Mouse (Mus musculus): ENCODE data around the gene Gm11084. TPM values are rescaled to one million over a fixed set of nuclear protein-coding genes. Genes with fewer than 3 reads are reported as not detected.

Gene Gm11084
- polyA plus RNA-seq, 1 experiment = not detected

DNA sequence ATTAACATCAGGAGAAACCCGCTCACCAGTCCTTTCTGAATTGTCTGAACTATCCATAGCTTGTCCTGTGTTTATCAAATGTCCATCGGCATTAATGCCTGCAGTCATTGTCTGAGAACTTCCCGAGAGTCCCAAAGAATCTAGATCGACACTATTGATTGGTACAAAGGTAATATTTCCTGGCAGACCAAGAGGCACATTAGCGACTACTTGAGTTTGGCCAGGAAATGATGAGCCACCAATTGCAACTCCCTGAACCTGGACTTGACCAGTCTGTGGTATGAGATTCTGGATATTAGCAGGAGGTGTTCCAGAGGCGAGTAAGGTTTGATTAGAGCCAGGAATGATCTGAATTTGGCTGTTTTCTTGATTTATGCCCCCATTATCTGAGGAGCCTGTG is 15.7 kb downstream of the Gm11084 start:
- no peaks in the 10 kb centered on the region for H3K27me3 ChIP-seq (ENCODE audit: control insufficient read depth, insufficient read depth, low read length)
- no peak overlapping the region for H3K4me3 ChIP-seq (ENCODE audit: control insufficient read depth, low read depth, low read length)
- H3K4me1 ChIP-seq (ENCODE audit: control insufficient read depth, insufficient read depth, low read length) = no peaks in the 10 kb centered on the region
- no peak for TF ChIP-seq POLR2A (IDR thresholded peaks at IDR 0.05; ENCODE audit: control insufficient read depth, low read depth, low read length)
- TF ChIP-seq CTCF (IDR thresholded peaks at IDR 0.05; ENCODE audit: control insufficient read depth, insufficient read depth, insufficient replicate concordance, low read depth, low read length) = no peak
- no peak overlapping the region for H3K27ac ChIP-seq (ENCODE audit: control insufficient read depth, insufficient read depth, low read depth, low read length)
- H3K36me3 ChIP-seq (ENCODE audit: control insufficient read depth, insufficient read depth, low read length) = peaks cover 3% of the 10 kb centered on the region; the same call in 1 of the 2 replicates

DNA sequence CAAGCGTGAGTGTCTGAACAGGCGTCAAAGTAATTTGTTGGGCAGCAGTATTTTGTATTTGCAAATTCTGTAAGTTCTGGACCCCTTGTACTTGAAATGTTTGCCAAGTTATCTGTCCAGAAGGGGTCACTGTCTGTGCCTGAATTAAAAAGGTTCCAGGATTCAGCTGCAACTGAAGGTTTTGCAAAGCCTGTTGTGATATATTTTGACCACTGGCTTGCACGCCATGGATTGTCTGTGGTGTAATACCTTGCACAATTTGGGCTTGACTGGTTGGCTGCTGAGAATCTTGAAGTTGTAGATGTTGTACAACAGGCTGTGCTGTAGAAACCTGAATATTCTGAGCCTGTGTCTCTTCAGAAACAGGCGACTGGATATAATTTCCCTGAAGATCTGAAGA is 16.2 kb downstream of the Gm11084 start:
- H3K27me3 ChIP-seq (ENCODE audit: control insufficient read depth, insufficient read depth, low read length) = no peaks in the 10 kb centered on the region
- H3K4me3 ChIP-seq (ENCODE audit: control insufficient read depth, low read depth, low read length) = no peak overlapping the region
- no peak overlapping the region for H3K27ac ChIP-seq (ENCODE audit: control insufficient read depth, insufficient read depth, low read depth, low read length)
- peaks cover 3% of the 10 kb centered on the region; the same call in 1 of the 2 replicates for H3K36me3 ChIP-seq (ENCODE audit: control insufficient read depth, insufficient read depth, low read length)
- TF ChIP-seq CTCF (IDR thresholded peaks at IDR 0.05; ENCODE audit: control insufficient read depth, insufficient read depth, insufficient replicate concordance, low read depth, low read length) (no peak), POLR2A (IDR thresholded peaks at IDR 0.05; ENCODE audit: control insufficient read depth, low read depth, low read length) (no peak)
- H3K4me1 ChIP-seq (ENCODE audit: control insufficient read depth, insufficient read depth, low read length) = no peaks in the 10 kb centered on the region

DNA sequence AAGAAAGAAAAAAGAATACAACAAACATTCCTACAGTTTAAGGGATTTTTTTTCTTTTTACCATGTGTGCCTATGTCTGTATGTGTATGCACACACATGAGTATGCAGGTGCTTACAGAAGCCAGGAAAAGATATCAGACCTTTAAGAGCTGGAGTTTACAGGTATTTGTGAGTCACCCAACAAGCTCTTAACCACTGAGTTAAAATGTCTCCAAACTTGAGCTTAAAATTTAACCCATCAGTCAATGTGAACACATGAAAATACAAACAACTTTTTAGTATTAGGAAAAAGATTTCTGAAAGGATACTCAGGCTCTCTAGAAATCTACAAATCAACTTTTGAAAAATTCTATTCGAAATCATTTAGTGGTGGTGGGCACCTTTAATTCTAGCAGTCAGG is 18.0 kb downstream of the Gm11084 start:
- TF ChIP-seq CTCF (IDR thresholded peaks at IDR 0.05; ENCODE audit: control insufficient read depth, insufficient read depth, insufficient replicate concordance, low read depth, low read length) (no peak), POLR2A (IDR thresholded peaks at IDR 0.05; ENCODE audit: control insufficient read depth, low read depth, low read length) (no peak)
- Histone ChIP-seq H3K36me3 (ENCODE audit: control insufficient read depth, insufficient read depth, low read length) (peaks cover 3% of the 10 kb centered on the region; the same call in 1 of the 2 replicates), H3K4me3 (ENCODE audit: control insufficient read depth, low read depth, low read length) (no peak overlapping the region)

DNA sequence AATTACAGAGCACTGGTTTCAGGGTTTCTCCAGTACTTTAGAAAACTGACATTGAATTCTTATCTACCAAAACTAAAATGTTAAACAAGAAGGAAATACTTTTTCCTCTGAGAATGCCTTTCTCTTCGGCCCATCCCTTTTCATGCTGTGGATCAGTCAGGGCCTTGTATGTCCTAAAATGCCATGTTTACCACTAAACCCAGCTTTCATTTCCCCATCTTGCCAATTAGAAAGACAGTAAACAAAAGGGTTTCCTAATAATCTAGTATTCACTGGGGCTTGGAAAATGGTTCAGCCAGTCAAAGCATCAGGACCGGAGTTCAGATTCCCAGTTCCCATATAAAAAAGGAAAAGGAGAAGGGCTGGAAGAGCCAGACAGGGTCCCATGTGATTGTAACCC is 21.1 kb downstream of the Gm11084 start:
- Histone ChIP-seq H3K36me3 (ENCODE audit: control insufficient read depth, insufficient read depth, low read length) (no peaks in the 10 kb centered on the region), H3K4me1 (ENCODE audit: control insufficient read depth, insufficient read depth, low read length) (no peaks in the 10 kb centered on the region), H3K27me3 (ENCODE audit: control insufficient read depth, insufficient read depth, low read length) (no peaks in the 10 kb centered on the region), H3K4me3 (ENCODE audit: control insufficient read depth, low read depth, low read length) (no peak overlapping the region), H3K27ac (ENCODE audit: control insufficient read depth, insufficient read depth, low read depth, low read length) (no peak overlapping the region)
- TF ChIP-seq POLR2A (IDR thresholded peaks at IDR 0.05; ENCODE audit: control insufficient read depth, low read depth, low read length) (no peak), CTCF (IDR thresholded peaks at IDR 0.05; ENCODE audit: control insufficient read depth, insufficient read depth, insufficient replicate concordance, low read depth, low read length) (no peak)

More for the DNA sequence above, 18.0 kb downstream of the Gm11084 start:
- no peak overlapping the region for H3K27ac ChIP-seq (ENCODE audit: control insufficient read depth, insufficient read depth, low read depth, low read length)
- no peaks in the 10 kb centered on the region for H3K27me3 ChIP-seq (ENCODE audit: control insufficient read depth, insufficient read depth, low read length)
- no peaks in the 10 kb centered on the region for H3K4me1 ChIP-seq (ENCODE audit: control insufficient read depth, insufficient read depth, low read length)

DNA sequence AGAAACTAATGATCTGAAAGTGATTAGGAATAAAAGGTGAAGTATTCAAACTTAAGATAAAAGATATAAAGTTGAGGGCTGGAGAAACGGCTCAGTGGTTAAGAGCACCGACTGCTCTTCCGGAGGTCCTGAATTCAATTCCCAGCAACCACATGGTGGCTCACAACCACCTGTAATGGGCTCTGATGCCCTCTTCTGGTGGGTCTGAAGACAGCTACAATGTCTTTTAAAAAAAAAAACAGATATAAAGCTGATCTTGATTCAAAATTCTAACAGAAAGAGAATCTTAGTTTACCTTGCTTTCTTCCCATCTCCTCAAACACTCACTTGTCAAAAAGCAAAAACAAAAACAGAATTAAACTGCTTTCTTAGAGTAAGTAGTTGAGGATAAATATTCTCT is 30.1 kb downstream of the Gm11084 start:
- no peak overlapping the region for H3K4me3 ChIP-seq (ENCODE audit: control insufficient read depth, low read depth, low read length)
- no peaks in the 10 kb centered on the region for H3K4me1 ChIP-seq (ENCODE audit: control insufficient read depth, insufficient read depth, low read length)
- no peak for TF ChIP-seq POLR2A (IDR thresholded peaks at IDR 0.05; ENCODE audit: control insufficient read depth, low read depth, low read length)
- TF ChIP-seq CTCF (IDR thresholded peaks at IDR 0.05; ENCODE audit: control insufficient read depth, insufficient read depth, insufficient replicate concordance, low read depth, low read length) = no peak
- no peaks in the 10 kb centered on the region for H3K27me3 ChIP-seq (ENCODE audit: control insufficient read depth, insufficient read depth, low read length)
- H3K36me3 ChIP-seq (ENCODE audit: control insufficient read depth, insufficient read depth, low read length) = no peaks in the 10 kb centered on the region
- no peak overlapping the region for H3K27ac ChIP-seq (ENCODE audit: control insufficient read depth, insufficient read depth, low read depth, low read length)

DNA sequence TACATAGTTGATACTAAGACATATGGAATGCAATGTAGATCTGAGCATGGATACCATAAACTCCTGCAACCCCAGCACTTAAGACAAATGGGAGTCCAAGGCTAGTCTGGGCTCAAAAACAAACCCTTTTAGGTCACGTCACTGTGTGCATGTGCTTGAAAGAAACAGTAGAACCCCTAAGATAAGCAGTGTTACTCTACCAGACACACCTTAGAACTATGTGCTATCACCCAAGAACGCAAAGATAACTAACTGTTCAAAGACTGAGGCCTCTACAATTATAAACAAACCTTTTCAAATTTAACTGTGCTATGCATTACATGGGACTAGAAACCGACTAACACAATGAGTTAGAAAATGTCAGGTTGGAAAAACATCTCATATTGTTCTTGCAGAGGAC is 33.5 kb downstream of the Gm11084 start:
- Histone ChIP-seq H3K36me3 (ENCODE audit: control insufficient read depth, insufficient read depth, low read length) (no peaks in the 10 kb centered on the region), H3K4me1 (ENCODE audit: control insufficient read depth, insufficient read depth, low read length) (no peaks in the 10 kb centered on the region), H3K27me3 (ENCODE audit: control insufficient read depth, insufficient read depth, low read length) (no peaks in the 10 kb centered on the region), H3K27ac (ENCODE audit: control insufficient read depth, insufficient read depth, low read depth, low read length) (no peak overlapping the region), H3K4me3 (ENCODE audit: control insufficient read depth, low read depth, low read length) (no peak overlapping the region)
- TF ChIP-seq POLR2A (IDR thresholded peaks at IDR 0.05; ENCODE audit: control insufficient read depth, low read depth, low read length) (no peak), CTCF (IDR thresholded peaks at IDR 0.05; ENCODE audit: control insufficient read depth, insufficient read depth, insufficient replicate concordance, low read depth, low read length) (no peak)

DNA sequence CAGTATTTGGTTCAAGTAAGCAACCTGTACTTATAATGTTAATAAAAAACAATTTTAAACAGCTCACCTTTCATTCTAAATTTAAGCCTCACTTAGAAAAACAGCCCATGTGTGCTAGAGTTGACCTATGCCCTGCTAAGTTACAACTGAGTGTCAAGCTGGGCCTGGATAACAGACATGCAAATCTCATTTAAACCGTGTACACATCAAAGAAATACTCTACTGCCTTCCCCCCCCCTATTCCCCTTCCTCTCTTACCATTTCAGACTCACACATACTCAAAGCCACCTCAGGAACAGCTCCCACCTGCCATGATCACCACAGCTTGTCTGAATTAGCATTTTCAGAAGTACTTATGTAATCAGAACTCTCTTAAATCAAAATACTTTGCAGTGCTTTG is 50.6 kb downstream of the Gm11084 start:
- no peak overlapping the region for H3K27ac ChIP-seq (ENCODE audit: control insufficient read depth, insufficient read depth, low read depth, low read length)
- no peaks in the 10 kb centered on the region for H3K36me3 ChIP-seq (ENCODE audit: control insufficient read depth, insufficient read depth, low read length)
- H3K4me3 ChIP-seq (ENCODE audit: control insufficient read depth, low read depth, low read length) = no peak overlapping the region

DNA sequence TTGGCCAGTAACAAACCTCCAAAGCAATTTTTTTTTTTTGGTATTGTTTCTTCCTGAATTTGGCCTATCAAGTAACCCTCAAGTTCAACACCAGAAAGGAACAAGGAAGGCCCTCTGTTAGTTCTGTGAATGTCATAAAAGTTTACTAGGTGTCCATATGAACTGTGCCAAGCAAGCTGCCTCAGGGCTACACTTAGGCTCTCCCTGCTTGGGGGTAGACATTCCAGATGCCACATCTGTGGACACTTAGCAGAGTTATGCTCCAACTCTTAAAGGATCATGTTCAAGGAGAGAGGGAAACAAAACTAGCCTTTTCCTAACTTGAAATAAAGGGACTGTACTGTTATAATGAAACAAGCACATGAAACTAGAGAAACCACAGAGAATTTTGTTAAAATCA is 54.3 kb downstream of the Gm11084 start:
- H3K27ac ChIP-seq (ENCODE audit: control insufficient read depth, insufficient read depth, low read depth, low read length) = no peak overlapping the region
- H3K4me3 ChIP-seq (ENCODE audit: control insufficient read depth, low read depth, low read length) = no peak overlapping the region
- H3K36me3 ChIP-seq (ENCODE audit: control insufficient read depth, insufficient read depth, low read length) = no peaks in the 10 kb centered on the region
- no peak for TF ChIP-seq POLR2A (IDR thresholded peaks at IDR 0.05; ENCODE audit: control insufficient read depth, low read depth, low read length)
- no peak for TF ChIP-seq CTCF (IDR thresholded peaks at IDR 0.05; ENCODE audit: control insufficient read depth, insufficient read depth, insufficient replicate concordance, low read depth, low read length)
- H3K27me3 ChIP-seq (ENCODE audit: control insufficient read depth, insufficient read depth, low read length) = no peaks in the 10 kb centered on the region
- no peaks in the 10 kb centered on the region for H3K4me1 ChIP-seq (ENCODE audit: control insufficient read depth, insufficient read depth, low read length)

More for the DNA sequence above, 50.6 kb downstream of the Gm11084 start:
- TF ChIP-seq CTCF (IDR thresholded peaks at IDR 0.05; ENCODE audit: control insufficient read depth, insufficient read depth, insufficient replicate concordance, low read depth, low read length) (no peak), POLR2A (IDR thresholded peaks at IDR 0.05; ENCODE audit: control insufficient read depth, low read depth, low read length) (no peak)
- Histone ChIP-seq H3K4me1 (ENCODE audit: control insufficient read depth, insufficient read depth, low read length) (no peaks in the 10 kb centered on the region), H3K27me3 (ENCODE audit: control insufficient read depth, insufficient read depth, low read length) (no peaks in the 10 kb centered on the region)

Data from testis, adult 2 months (tissue).